Mouse (Mus musculus) midbrain, embryonic 16.5 days (tissue): ENCODE measurements at regions not wholly inside any gene's neighbourhood (a gene's known extent, or its start where the extent isn't known, plus 50 kb on each side); places are given as distances from the start of the nearest gene placed in this dataset.

Experiments
- ATAC-seq: fragments of 200-750 bp; cut with Nextera tagmentation; 2 replicates; pipeline ENCODE4 v1.8.0; 2017; ENCODE audit warnings: moderate TSS enrichment
- H3K27ac ChIP-seq: fragments of 300-500 bp; sonication (generic); 2 replicates; pipeline ENCODE4 v1.5.1; 2014; ENCODE audit warnings: mild to moderate bottlenecking, low read length, mixed read lengths
- H3K27me3 ChIP-seq: fragments of 300-500 bp; sonication (generic); 2 replicates; pipeline ENCODE4 v1.6.1; 2014; ENCODE audit warnings: low read depth, low read length, mixed read lengths; ENCODE audit not compliant: control insufficient read depth, insufficient read depth
- H3K36me3 ChIP-seq: fragments of 300-500 bp; sonication (generic); 2 replicates; pipeline ENCODE4 v1.6.1; 2014; ENCODE audit warnings: mild to moderate bottlenecking, low read length, moderate library complexity, mixed read lengths; ENCODE audit not compliant: control insufficient read depth, insufficient read depth
- H3K4me1 ChIP-seq: fragments of 300-500 bp; sonication (generic); 2 replicates; pipeline ENCODE4 v1.6.1; 2014; ENCODE audit warnings: mild to moderate bottlenecking, low read length, mixed read lengths; ENCODE audit not compliant: control insufficient read depth, insufficient read depth
- H3K4me2 ChIP-seq: fragments of 300-500 bp; sonication (generic); 2 replicates; pipeline ENCODE4 v1.6.1; 2014; ENCODE audit warnings: mild to moderate bottlenecking, low read length, mixed read lengths
- H3K4me3 ChIP-seq: fragments of 300-500 bp; sonication (generic); 2 replicates; pipeline ENCODE4 v1.5.1; 2014; ENCODE audit warnings: low read depth, mild to moderate bottlenecking, low read length, moderate library complexity, mixed read lengths
- H3K9ac ChIP-seq: fragments of 300-500 bp; sonication (generic); 2 replicates; pipeline ENCODE4 v1.6.1; 2014; ENCODE audit warnings: low read depth, low read length, mixed read lengths
- H3K9me3 ChIP-seq: fragments of 300-500 bp; sonication (generic); replicated peaks from 2 replicates; pipeline ENCODE4 v1.6.1; 2014; ENCODE audit warnings: mild to moderate bottlenecking, low read length, mixed read lengths; ENCODE audit not compliant: control insufficient read depth, poor library complexity, severe bottlenecking
- WGBS: fragments of 180-500 bp; shearing (Covaris S2); extraction: QIAGEN DNeasy Blood & Tissue Kit; methylation state at CpG from one replicate; pipeline ENCODE4 v1.1.7; 2014; 5-methylcytosine and 5-hydroxymethylcytosine counted together

GRCm38 (mm10) chr13:28832855-28833699 is 120.4 kb downstream of the Sox4 start:
- WGBS, result 53% methylated on average over 12 of the region's 12 CpGs
- no peak for ATAC-seq

GRCm38 (mm10) chr13:28826284-28826683 is 127.2 kb downstream of the Sox4 start:
- Histone ChIP-seq H3K4me2 (no peak overlapping the region), H3K27me3 (no peaks in the 10 kb centered on the region), H3K36me3 (no peaks in the 10 kb centered on the region), H3K4me1 (peaks cover 19% of the 10 kb centered on the region), H3K9me3 (no peaks in the 10 kb centered on the region), H3K9ac (no peak overlapping the region), H3K27ac (no peak overlapping the region), H3K4me3 (no peak overlapping the region)
- whole genome bisulfite sequencing, result 88% methylated on average over 7 of the region's 7 CpGs
- no peak for ATAC-seq

More at GRCm38 (mm10) chr13:28832855-28833699, 120.4 kb downstream of the Sox4 start:
- Histone ChIP-seq H3K27me3 (no peaks in the 10 kb centered on the region), H3K9me3 (no peaks in the 10 kb centered on the region), H3K4me3 (no peak overlapping the region), H3K4me2 (no peak overlapping the region), H3K9ac (no peak overlapping the region), H3K4me1 (peaks cover 12% of the 10 kb centered on the region; the same call in 1 of the 2 replicates), H3K36me3 (no peaks in the 10 kb centered on the region), H3K27ac (no peak overlapping the region)

GRCm38 (mm10) chr13:28823985-28824384 is 129.5 kb downstream of the Sox4 start:
- no peaks in the 10 kb centered on the region for H3K9me3 ChIP-seq
- no peak overlapping the region for H3K4me2 ChIP-seq
- H3K4me3 ChIP-seq, result no peak overlapping the region
- ATAC-seq, result peak; percentile 37; the same call in 1 of the 2 replicates
- no peak overlapping the region for H3K27ac ChIP-seq
- H3K9ac ChIP-seq, result 0 out of 2 replicates have a peak overlapping the region, but pooled peaks have one; percentile 34
- H3K4me1 ChIP-seq, result peaks cover 19% of the 10 kb centered on the region
- WGBS, result 38% methylated on average over 11 of the region's 11 CpGs
- H3K27me3 ChIP-seq, result no peaks in the 10 kb centered on the region
- no peaks in the 10 kb centered on the region for H3K36me3 ChIP-seq

GRCm38 (mm10) chr13:28823311-28823880 is 130.1 kb downstream of the Sox4 start:
- 71% methylated on average over 9 of the region's 9 CpGs for WGBS
- no peak; the same call in 1 of the 2 replicates for ATAC-seq
- Histone ChIP-seq H3K27me3 (no peaks in the 10 kb centered on the region), H3K4me2 (no peak overlapping the region), H3K4me3 (no peak overlapping the region), H3K4me1 (peaks cover 19% of the 10 kb centered on the region), H3K36me3 (no peaks in the 10 kb centered on the region), H3K9ac (no peak overlapping the region), H3K27ac (no peak overlapping the region), H3K9me3 (no peaks in the 10 kb centered on the region)

GRCm38 (mm10) chr13:28820868-28821533 is 132.5 kb downstream of the Sox4 start:
- no peak for ATAC-seq
- H3K27ac ChIP-seq, result no peak overlapping the region
- H3K4me1 ChIP-seq, result peaks cover 19% of the 10 kb centered on the region
- no peaks in the 10 kb centered on the region for H3K27me3 ChIP-seq
- WGBS, result 85% methylated on average over 15 of the region's 15 CpGs
- no peak overlapping the region for H3K9ac ChIP-seq
- no peak overlapping the region for H3K4me3 ChIP-seq
- H3K9me3 ChIP-seq, result no peaks in the 10 kb centered on the region
- H3K36me3 ChIP-seq, result no peaks in the 10 kb centered on the region
- H3K4me2 ChIP-seq, result no peak overlapping the region

GRCm38 (mm10) chr13:28814127-28814526 is 139.4 kb downstream of the Sox4 start:
- Histone ChIP-seq H3K27me3 (no peaks in the 10 kb centered on the region), H3K9me3 (no peaks in the 10 kb centered on the region), H3K27ac (no peak overlapping the region), H3K4me1 (peaks cover 25% of the 10 kb centered on the region), H3K4me3 (no peak overlapping the region), H3K9ac (no peak overlapping the region), H3K36me3 (no peaks in the 10 kb centered on the region), H3K4me2 (no peak overlapping the region)
- WGBS, result 78% methylated on average over 4 of the region's 4 CpGs
- ATAC-seq, result no peak

GRCm38 (mm10) chr13:28811667-28812575 is 141.6 kb downstream of the Sox4 start:
- peak; percentile 51 for ATAC-seq

GRCm38 (mm10) chr13:28811081-28811439 is 142.5 kb downstream of the Sox4 start:
- Histone ChIP-seq H3K4me1 (peaks cover 25% of the 10 kb centered on the region), H3K9ac (no peak overlapping the region), H3K4me3 (no peak overlapping the region), H3K4me2 (peak overlapping the region; percentile 1; the same call in 1 of the 2 replicates), H3K27me3 (no peaks in the 10 kb centered on the region), H3K9me3 (no peaks in the 10 kb centered on the region), H3K27ac (peak overlapping the region; percentile 82), H3K36me3 (no peaks in the 10 kb centered on the region)
- WGBS, result 0% methylated on average over 2 of the region's 2 CpGs
- no peak for ATAC-seq

More at GRCm38 (mm10) chr13:28811667-28812575, 141.6 kb downstream of the Sox4 start:
- WGBS, result 21% methylated on average over 12 of the region's 12 CpGs
- Histone ChIP-seq H3K4me2 (peak overlapping the region; percentile 22), H3K36me3 (no peaks in the 10 kb centered on the region), H3K4me3 (no peak overlapping the region), H3K27me3 (no peaks in the 10 kb centered on the region), H3K4me1 (peaks cover 25% of the 10 kb centered on the region), H3K27ac (peak overlapping the region; percentile 82), H3K9me3 (no peaks in the 10 kb centered on the region), H3K9ac (no peak overlapping the region)
